ENCODE assay signal across 7 mouse cellular contexts in genomic region chr17:53688877-53689802, GRCm38 (mm10). TPM values are rescaled to one million over a fixed set of nuclear protein-coding genes. Genes with fewer than 3 reads are reported as not detected.
DNase-seq lines count a peak whose midpoint lies in the region; ATAC-seq lines count a peak whose summit lies in the region.

Sgo1 (minus strand) TSS chr17:53689333.

- under 1% methylated on average over 78 of the region's 78 CpGs for WGBS in embryonic facial prominence, embryonic 11.5 days
- WGBS in limb, embryonic 10.5 days = under 1% methylated on average over 78 of the region's 78 CpGs
- WGBS in midbrain, embryonic 13.5 days = under 1% methylated on average over 78 of the region's 78 CpGs

- peak within 1 kb of the TSS; percentile 45 for H3K4me2 ChIP-seq in embryonic facial prominence, embryonic 11.5 days (ENCODE audit: low read depth, low read length)
- peak within 1 kb of the TSS; percentile 73 for H3K4me2 ChIP-seq in midbrain, embryonic 13.5 days (replicated peaks)

- peak within 1 kb of the TSS; percentile 60 for H3K4me3 ChIP-seq in embryonic facial prominence, embryonic 11.5 days (ENCODE audit: low read depth, low read length)
- H3K4me3 ChIP-seq in limb, embryonic 10.5 days = peak within 1 kb of the TSS; percentile 72
- peak within 1 kb of the TSS; percentile 54 for H3K4me3 ChIP-seq in midbrain, embryonic 13.5 days (replicated peaks)

- no peaks in the 10 kb centered on the region for H3K9me3 ChIP-seq in embryonic facial prominence, embryonic 11.5 days (replicated peaks; ENCODE audit: control insufficient read depth, low read length)
- H3K9me3 ChIP-seq in limb, embryonic 10.5 days (replicated peaks) = no peaks in the 10 kb centered on the region
- H3K9me3 ChIP-seq in midbrain, embryonic 13.5 days = no peaks in the 10 kb centered on the region

- peak within 1 kb of the TSS; percentile 75 for H3K9ac ChIP-seq in embryonic facial prominence, embryonic 11.5 days (replicated peaks; ENCODE audit: low read length)
- peak within 1 kb of the TSS; percentile 72 for H3K9ac ChIP-seq in midbrain, embryonic 13.5 days (replicated peaks)

- ATAC-seq in embryonic facial prominence, embryonic 11.5 days (replicated peaks; ENCODE audit: insufficient number of reproducible peaks, low FRiP score, low TSS enrichment, low read depth) = peak; percentile 99
- ATAC-seq in granulocyte monocyte progenitor cell, adult 5-6 weeks (replicated peaks; ENCODE audit: poor library complexity, severe bottlenecking) = peak; percentile 82
- ATAC-seq in midbrain, embryonic 13.5 days = peak; percentile 99

- no peaks in the 10 kb centered on the region for H3K4me1 ChIP-seq in embryonic facial prominence, embryonic 11.5 days (ENCODE audit: control insufficient read depth, insufficient read depth, low read length)
- peaks cover 13% of the 10 kb centered on the region; the same call in 1 of the 2 replicates for H3K4me1 ChIP-seq in limb, embryonic 10.5 days
- H3K4me1 ChIP-seq in midbrain, embryonic 13.5 days (replicated peaks) = peaks cover 19% of the 10 kb centered on the region

- peak; percentile 99 for DNase-seq in adrenal gland, postnatal 14 days
- DNase-seq in embryonic facial prominence, embryonic 11.5 days (ENCODE audit: low spot score) = peak; percentile 97
- peak; percentile 96 for DNase-seq in kidney, adult 11 months
- peak; percentile 99 for DNase-seq in limb, embryonic 10.5 days (ENCODE audit: low spot score)
- DNase-seq in spleen, adult 12 weeks (ENCODE audit: low spot score) = peak; percentile 93

- no peaks in the 10 kb centered on the region for H3K27me3 ChIP-seq in embryonic facial prominence, embryonic 11.5 days (ENCODE audit: control insufficient read depth, insufficient read depth, low read length)
- no peaks in the 10 kb centered on the region for H3K27me3 ChIP-seq in limb, embryonic 10.5 days (ENCODE audit: low read depth, poor library complexity, severe bottlenecking)
- no peaks in the 10 kb centered on the region for H3K27me3 ChIP-seq in midbrain, embryonic 13.5 days

- H3K36me3 ChIP-seq in embryonic facial prominence, embryonic 11.5 days (replicated peaks; ENCODE audit: control insufficient read depth, insufficient read depth, low read depth, low read length) = no peaks in the 10 kb centered on the region
- H3K36me3 ChIP-seq in limb, embryonic 10.5 days = peaks cover 32% of the 10 kb centered on the region
- H3K36me3 ChIP-seq in midbrain, embryonic 13.5 days = peaks cover 4% of the 10 kb centered on the region; the same call in 1 of the 2 replicates

- H3K27ac ChIP-seq in embryonic facial prominence, embryonic 11.5 days (replicated peaks; ENCODE audit: low read depth, low read length) = peak within 1 kb of the TSS; percentile 77
- H3K27ac ChIP-seq in limb, embryonic 10.5 days = peak within 1 kb of the TSS; percentile 94
- H3K27ac ChIP-seq in midbrain, embryonic 13.5 days = peak within 1 kb of the TSS; percentile 96

RNA-seq across cellular contexts. Expression of gene Sgo1, which starts in this region (rescaled TPM):
- 3.3 and 5.2 TPM in 2 replicates for total RNA-seq in adrenal gland, postnatal 14 days (2021)
- 45.3 and 54.9 TPM in 2 replicates for polyA plus RNA-seq in embryonic facial prominence, embryonic 11.5 days (2014; fragmentation: Nextera tagmentation; extraction: Ambion mirVana)
- total RNA-seq in granulocyte monocyte progenitor cell, adult 5-6 weeks (2014; fragmentation: Nextera tagmentation) = 16.8 and 26.3 TPM in 2 replicates
- 36.6 and 60.1 TPM in 2 replicates for total RNA-seq in granulocyte monocyte progenitor cell, adult 5-6 weeks (2017)
- 45.1 and 46.0 TPM in 2 replicates for polyA plus RNA-seq in limb, embryonic 10.5 days (2016; fragmentation: Nextera tagmentation; extraction: Ambion mirVana)
- 16.7 and 17.6 TPM in 2 replicates for polyA plus RNA-seq in midbrain, embryonic 13.5 days (2015; fragmentation: Nextera tagmentation; extraction: Ambion mirVana)

Comparison
In these comparisons a context has a peak if more than half of its experiments do, and no peak if none do; other contexts are left out.
1. Peak in every context shown above with its lines: DNase-seq, ATAC-seq, H3K4me3 ChIP-seq and H3K27ac ChIP-seq.